In genomic region chr11:69050748-69051147, GRCm38 (mm10) we compare ENCODE assay signal across 18 mouse cellular contexts.
"Had no signal": no experiment of that assay in that cellular context is flagged by ENCODE, and none has a peak within 500 bp of the region (broad histone marks: within the 10 kb centered on the region; RNA-seq: fewer than 3 reads in every experiment).

No protein-coding gene starts in this region.

- H3K27ac ChIP-seq: midbrain, embryonic 10.5 days; midbrain, embryonic 12.5 days; neural tube, embryonic 13.5 days; neural tube, embryonic 15.5 days had no signal

- H3K9ac ChIP-seq: lung, embryonic 14.5 days; midbrain, embryonic 12.5 days; neural tube, embryonic 13.5 days; neural tube, embryonic 15.5 days had no signal

- H3K36me3 ChIP-seq: neural tube, embryonic 13.5 days; neural tube, embryonic 15.5 days had no signal

- ATAC-seq: midbrain, embryonic 16.5 days had no signal

- H3K4me2 ChIP-seq: lung, embryonic 14.5 days; midbrain, embryonic 12.5 days; neural tube, embryonic 13.5 days; neural tube, embryonic 15.5 days had no signal

- H3K9me3 ChIP-seq: midbrain, embryonic 10.5 days; midbrain, embryonic 12.5 days; neural tube, embryonic 13.5 days; neural tube, embryonic 15.5 days had no signal

- DNase-seq: lung, adult 18-20 months; lung, embryonic 14.5 days; lung, postnatal 10 days; lung, postnatal 4 days; midbrain, embryonic 14.5 days; retina, postnatal 1 day; right cerebral cortex, adult 18-20 months; right cerebral cortex, postnatal 25 days; right cerebral cortex, postnatal 4 days; spleen, adult 18-20 months; thymus, adult 18-20 months; thymus, postnatal 14 days had no signal

- H3K27me3 ChIP-seq: midbrain, embryonic 12.5 days; neural tube, embryonic 13.5 days; neural tube, embryonic 15.5 days had no signal

- H3K4me3 ChIP-seq: midbrain, embryonic 10.5 days; midbrain, embryonic 12.5 days; myocyte; neural tube, embryonic 13.5 days; neural tube, embryonic 15.5 days had no signal
